Mouse (Mus musculus) cerebellum, postnatal 14 days (tissue): ENCODE results near the gene Fscn2.
"Not testable (repeated sequence)": the region's sequence is repeated elsewhere in the genome, so short reads cannot be mapped to it uniquely, and the experiment has no call there.

Source experiments
- DNase-seq, 2 experiments: peaks; one replicate each; pipeline ENCODE4 v3.0.0; 2021; ENCODE audit warnings: mixed read lengths in 2 of 2

Gene Fscn2

DNA sequence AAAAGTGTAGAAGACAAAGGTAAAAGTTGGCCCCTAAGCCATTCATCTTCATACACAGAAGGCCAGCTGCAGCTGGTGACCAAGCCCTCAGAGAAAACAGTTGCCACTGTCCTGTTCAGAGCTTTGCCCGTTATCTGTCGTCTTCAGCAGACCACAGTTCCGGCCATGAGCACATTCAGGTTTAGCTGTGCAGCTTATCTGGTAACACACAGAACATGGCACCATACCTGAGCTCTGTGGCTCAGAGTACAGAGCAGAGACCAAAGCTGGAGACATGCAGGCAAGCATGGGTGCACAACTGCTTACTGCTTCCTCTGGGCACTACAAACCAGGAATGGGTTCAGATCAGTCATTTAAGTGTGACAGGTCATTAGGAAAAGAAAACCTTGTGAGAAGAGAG lies 44.5 kb downstream of the Fscn2 start:
- no peak for DNase-seq

GRCm38 (mm10) chr11:120406445-120406844 lies 45.1 kb downstream of the Fscn2 start:
- DNase-seq: no peak

DNA sequence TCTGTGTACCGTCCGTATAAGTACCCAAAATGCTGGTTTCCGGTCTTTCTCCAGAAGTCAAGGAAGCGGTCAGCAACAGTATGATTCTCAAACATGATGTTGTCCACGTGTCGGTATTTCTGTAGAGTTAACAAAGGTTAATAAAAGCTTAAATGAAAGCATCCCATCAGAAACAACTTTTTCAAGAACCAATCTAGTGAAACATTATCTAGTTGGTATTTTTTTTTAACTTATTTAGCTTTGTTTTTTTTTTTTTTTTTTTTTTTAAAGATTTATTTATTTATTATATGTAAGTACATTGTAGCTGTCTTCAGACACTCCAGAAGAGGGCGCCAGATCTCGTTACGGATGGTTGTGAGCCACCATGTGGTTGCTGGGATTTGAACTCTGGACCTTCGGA lies 52.3 kb downstream of the Fscn2 start:
- not testable (repeated sequence) for DNase-seq
